Mouse (Mus musculus): Measurements from ENCODE around the gene Ncoa1.

- TF ChIP-seq TAL1 (conservative IDR thresholded peaks at IDR 0.05; ENCODE audit: low read depth, low read length) (no peak), CTCF (IDR thresholded peaks at IDR 0.05; ENCODE audit: low read depth, low read length) (no peak), GATA1 (IDR thresholded peaks at IDR 0.05; ENCODE audit: borderline replicate concordance, low read length) (no peak), POLR2AphosphoS5 (IDR thresholded peaks at IDR 0.05; ENCODE audit: insufficient replicate concordance, low read depth, low read length) (no peak), GATA2 (IDR thresholded peaks at IDR 0.05; ENCODE audit: borderline replicate concordance, low read depth, low read length) (no peak)
Observed at GRCm38 (mm10) chr12:4391256-4391655, 85.7 kb downstream of the Ncoa1 start.

All from G1E (cell line).